Mouse (Mus musculus) E14TG2a.4 (cell line): Measurements from ENCODE around the gene Foxp1.

ENCODE experiments used
- CTCF ChIP-seq: conservative IDR thresholded peaks from 2 replicates; pipeline ENCODE4 v1.5.1; 2014; ENCODE audit warnings: low read length
- NANOG ChIP-seq: IDR thresholded peaks from 2 replicates; pipeline ENCODE4 v1.6.1; 2014; ENCODE audit warnings: borderline replicate concordance, low read length, mixed read lengths

- no peak for TF ChIP-seq CTCF
- no peak for TF ChIP-seq NANOG
Observed at GRCm38 (mm10) chr6:99519052-99519451, 3.5 kb downstream of the Foxp1 start.
